Mouse (Mus musculus): ENCODE measurements around the gene Actn4.

Actn4 gene

DNA sequence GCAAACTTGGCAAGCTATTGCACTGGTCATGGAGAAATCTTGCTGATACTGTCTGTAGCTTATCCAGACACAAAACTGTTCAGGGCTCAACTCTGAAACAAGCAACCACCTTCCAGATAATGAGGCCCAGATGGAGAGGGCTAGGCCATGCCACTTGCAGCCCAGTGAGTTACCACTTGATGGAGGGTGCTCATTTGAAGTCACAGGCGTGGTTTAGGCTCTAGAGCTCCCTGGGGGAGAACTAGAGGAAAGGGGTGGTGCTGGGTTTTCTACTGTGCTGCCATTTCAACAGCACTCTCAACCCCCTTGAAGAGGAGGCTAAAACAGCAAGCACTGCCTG, 15.9 kb downstream of the Actn4 start:
- ChIA-PET CTCF (interaction anchor here in 2 of 4 experiments (0.6 to 1.0 kb wide), 2 partner anchors 28 to 95 kb away, joined by 3 to 4 read pairs; no protein-coding TSS in a partner anchor), POLR2A (interaction anchor here in 3 of 4 experiments (0.5 to 16.8 kb wide), 15 partner anchors 9 to 484 kb away, joined by 3 to 235 read pairs (median 5); partner anchors contain the start of genes Actn4 (in 2 of the 3), Eif3k (in 1 of the 3), Map4k1 (in 1 of the 3) and Mrps12 (in 1 of the 3))

DNA sequence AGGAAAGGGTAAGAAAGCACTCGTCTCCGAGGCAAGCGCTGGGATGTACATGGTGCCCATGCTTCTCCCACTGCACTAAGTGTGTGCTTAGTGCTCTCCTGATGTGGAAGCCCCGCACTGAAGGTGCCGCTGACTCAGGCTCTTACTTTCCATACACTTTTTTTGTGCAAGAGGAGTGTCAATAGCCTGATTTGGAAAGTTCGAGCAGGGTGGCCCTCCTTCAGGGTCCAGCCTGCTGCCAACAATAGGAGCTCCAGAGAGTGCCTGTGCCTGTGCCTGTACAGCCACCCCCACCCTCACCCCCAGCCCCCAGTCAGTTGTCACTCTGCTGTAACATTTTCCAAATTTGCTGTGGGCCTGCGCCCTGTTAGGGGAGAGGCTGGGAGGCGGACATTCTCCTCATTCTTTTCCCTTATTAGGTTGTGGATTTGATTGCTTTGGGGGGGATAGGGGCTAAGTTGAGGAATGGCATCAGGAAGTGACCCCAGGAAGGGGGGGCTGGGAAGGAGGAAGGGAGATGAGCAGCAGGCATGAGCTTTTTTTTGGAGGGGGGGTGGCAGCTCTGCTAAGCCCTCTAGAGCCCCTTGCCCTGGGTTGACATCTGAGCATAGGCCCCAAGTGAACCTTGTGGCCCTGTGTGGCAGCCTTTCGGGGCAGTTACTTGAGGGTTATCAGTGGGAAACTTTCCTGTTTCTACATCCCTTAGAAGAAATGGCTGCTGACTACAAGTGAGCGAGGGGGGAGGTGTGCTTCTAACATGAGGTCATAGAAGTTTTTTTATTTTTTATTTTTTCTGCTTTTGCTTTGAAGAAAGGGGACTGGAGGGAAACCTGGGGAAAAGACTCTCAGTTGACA, 16.5 kb downstream of the Actn4 start:
- CTCF ChIA-PET: interaction anchor here in 2 of 4 experiments (1.0 kb wide), 2 partner anchors 96 to 150 kb away, joined by 3 to 4 read pairs; no protein-coding TSS in a partner anchor
- POLR2A ChIA-PET: interaction anchor here in 3 of 4 experiments (0.5 to 16.8 kb wide), 18 partner anchors 8 to 485 kb away, joined by 3 to 235 read pairs (median 3); partner anchors contain the start of genes Actn4 (in 1 of the 3), Eif3k (in 1 of the 3), Map4k1 (in 1 of the 3) and Mrps12 (in 1 of the 3)

DNA sequence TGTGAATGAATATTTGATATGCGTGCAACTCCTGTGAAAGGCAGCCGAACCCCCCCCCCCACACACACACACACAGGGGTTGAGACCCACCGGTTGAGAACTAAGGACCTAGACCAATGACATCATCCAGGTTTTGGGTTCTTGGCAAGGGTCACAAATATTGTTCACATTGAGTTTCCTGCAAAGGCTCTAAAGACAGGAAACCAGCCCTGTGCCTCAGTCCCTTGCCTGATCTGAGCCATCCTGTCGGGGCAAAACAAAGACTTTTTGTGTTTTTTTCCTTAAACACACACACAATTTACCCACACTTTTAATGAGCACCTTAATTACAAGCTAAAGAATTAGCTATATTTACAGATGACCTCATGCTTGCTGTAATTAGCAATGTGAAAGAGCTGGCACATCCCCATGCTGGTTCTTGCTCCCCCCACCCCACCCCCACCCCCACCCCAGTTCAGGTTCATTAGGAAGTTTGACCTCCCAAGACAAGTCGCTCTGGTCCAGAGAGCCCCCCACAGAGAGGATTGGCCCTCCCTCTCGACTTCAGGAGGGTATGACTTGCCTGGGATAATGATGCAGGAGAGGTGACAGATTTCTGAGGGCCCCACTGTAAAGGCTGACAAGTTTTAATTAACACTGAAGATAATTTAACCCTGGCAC, 17.3 kb downstream of the Actn4 start:
- POLR2A ChIA-PET: interaction anchor here in 3 of 4 experiments (0.6 to 16.8 kb wide), 10 partner anchors 8 to 203 kb away, joined by 3 to 235 read pairs (median 3); partner anchors contain the start of genes Mrps12 (in 1 of the 3) and Sars2 (in 1 of the 3)
- CTCF ChIA-PET: interaction anchor here in 1 of 4 experiments (1.0 kb wide), 1 partner anchor 149 kb away, joined by 3 read pairs; no protein-coding TSS in a partner anchor

DNA sequence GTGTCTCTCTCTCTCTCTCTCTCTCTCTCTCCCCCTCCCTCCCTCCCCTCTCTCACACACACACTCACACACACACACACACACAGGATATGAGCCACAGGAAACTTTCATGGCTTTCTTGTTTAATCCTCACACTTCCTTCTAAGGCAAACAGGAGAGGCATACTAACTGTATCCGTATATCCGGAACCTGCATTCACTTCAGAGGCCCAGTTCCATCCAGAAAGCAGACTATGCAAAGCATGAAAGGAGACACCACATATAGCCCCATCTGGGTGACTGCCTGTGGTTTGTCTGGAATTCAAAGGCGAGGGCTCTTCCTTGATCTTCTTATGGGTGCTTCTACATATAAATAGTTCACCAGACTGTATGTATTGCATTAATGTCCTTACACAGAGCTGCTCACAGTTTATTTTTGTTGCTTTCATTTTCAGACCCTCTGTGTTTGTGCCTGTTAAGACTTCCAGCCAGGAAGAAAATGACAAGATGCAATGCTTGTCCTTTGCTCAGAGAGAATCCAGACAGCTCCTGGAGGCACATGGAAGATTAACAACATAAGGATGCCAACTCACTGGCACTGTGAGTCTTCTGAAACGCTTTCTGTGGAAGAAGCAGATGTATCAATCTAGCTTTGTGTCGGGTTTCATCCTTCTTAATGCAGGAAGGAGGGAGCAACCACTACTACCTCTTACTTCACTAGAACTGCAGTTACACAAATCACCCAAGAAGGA, 18.5 kb downstream of the Actn4 start:
- ChIA-PET CTCF (no interaction called here), POLR2A (interaction anchor here (0.6 to 14.1 kb wide), 17 partner anchors 9 to 398 kb away, joined by 3 to 235 read pairs (median 4); partner anchors contain the start of genes Actn4 (in 1 of the 4), Eif3k (in 1 of the 4) and Map4k1 (in 1 of the 4))

DNA sequence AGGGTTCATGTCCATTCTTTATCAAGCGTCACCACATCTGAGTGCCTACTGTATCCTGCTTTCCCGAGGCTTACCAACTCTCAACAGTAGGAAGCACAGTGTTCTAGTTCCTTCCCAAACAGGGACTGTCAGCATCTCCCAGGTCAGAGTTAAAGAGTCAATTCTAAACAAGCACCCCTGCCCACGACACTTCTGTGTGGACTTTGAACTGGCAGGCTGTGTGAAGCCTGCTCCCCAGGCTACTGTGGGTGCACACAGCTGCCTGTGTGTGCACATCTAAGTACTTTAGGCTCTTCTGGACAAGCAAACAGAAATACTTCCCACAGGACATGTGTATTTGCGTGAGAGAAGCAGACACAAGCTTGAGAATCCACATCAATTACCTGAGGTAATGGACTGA, 20.6 kb downstream of the Actn4 start:
- CTCF ChIA-PET: interaction anchor here in 1 of 4 experiments (0.5 kb wide), 1 partner anchor 1640 kb away, joined by 3 read pairs; no protein-coding TSS in a partner anchor
- POLR2A ChIA-PET: interaction anchor here in 3 of 4 experiments (0.5 to 14.1 kb wide), 12 partner anchors 10 to 305 kb away, joined by 3 to 235 read pairs (median 4); partner anchors contain the start of genes Actn4 (in 1 of the 3), Eif3k (in 1 of the 3) and Map4k1 (in 1 of the 3)

DNA sequence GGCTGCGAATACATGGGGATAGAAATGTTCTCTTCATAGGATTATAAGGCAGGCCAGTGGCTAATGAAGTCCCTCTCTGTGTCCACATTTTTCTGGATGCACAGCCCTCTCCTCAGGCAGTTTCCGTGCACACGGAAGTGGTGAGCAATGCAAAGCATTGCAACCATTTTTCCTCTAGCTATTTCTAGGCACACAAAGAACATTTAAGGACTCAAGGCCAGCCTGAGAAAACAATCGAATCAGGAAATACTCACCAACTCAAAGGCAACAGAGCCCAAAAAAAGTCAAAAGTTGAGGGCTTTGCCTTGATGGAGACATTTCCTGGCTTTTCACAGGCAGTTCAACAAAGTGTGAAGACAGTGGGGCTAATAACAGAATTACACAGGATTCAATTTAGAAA, 21.0 kb downstream of the Actn4 start:
- POLR2A ChIA-PET: interaction anchor here in 2 of 4 experiments (0.5 to 14.1 kb wide), 18 partner anchors 8 to 305 kb away, joined by 3 to 235 read pairs (median 5); partner anchors contain the start of genes Actn4 (in 1 of the 2), Eif3k (in 1 of the 2) and Map4k1 (in 1 of the 2)
- CTCF ChIA-PET: interaction anchor here in 1 of 4 experiments (0.5 kb wide), 1 partner anchor 1641 kb away, joined by 3 read pairs; no protein-coding TSS in a partner anchor

DNA sequence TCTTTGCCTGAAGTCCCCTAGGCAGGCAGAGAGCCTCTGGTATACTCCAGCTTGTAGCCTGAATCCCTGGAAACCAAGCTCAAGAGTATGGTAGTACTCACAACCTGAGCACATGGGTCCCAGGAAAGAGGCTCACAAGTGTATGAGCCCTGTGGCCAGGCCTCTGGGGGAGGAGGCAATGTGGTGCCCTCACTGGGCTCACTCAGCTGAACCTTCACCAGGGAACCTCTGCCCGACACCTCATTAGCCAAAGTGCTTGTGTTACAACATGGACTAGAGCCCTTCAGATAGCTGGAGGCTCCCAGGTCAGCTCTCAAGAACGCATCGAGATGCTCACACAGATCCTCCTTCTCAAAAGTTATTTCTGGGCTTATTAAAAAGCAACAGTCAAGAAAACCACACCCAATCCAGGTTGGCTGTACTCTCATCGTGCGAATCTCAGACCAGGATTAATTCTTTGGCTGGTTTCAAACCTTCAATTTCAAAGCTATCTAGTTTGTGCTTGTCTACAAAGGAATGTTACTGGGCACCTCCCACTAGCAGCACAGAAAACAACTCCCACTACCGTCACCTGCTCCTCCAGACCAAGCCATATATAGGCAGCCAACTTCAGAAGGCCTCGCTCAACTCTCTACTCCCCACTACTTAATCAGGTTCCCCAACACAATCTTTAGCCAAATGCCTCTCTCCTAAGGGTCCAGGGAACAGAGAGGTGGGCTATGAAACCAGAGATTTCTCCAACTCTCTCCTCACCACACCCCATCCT, 22.5 kb downstream of the Actn4 start:
- POLR2A ChIA-PET: interaction anchor here (0.6 to 14.1 kb wide), 50 partner anchors 9 to 1424 kb away, joined by 3 to 235 read pairs (median 4); partner anchors contain the start of genes Eif3k (in 3 of the 4), Map4k1 (in 3 of the 4), Actn4 (in 1 of the 4) and Hnrnpl (in 1 of the 4)
- CTCF ChIA-PET: interaction anchor here (0.5 to 2.1 kb wide), 16 partner anchors 9 to 534 kb away, joined by 3 to 10 read pairs (median 4); no protein-coding TSS in a partner anchor

DNA sequence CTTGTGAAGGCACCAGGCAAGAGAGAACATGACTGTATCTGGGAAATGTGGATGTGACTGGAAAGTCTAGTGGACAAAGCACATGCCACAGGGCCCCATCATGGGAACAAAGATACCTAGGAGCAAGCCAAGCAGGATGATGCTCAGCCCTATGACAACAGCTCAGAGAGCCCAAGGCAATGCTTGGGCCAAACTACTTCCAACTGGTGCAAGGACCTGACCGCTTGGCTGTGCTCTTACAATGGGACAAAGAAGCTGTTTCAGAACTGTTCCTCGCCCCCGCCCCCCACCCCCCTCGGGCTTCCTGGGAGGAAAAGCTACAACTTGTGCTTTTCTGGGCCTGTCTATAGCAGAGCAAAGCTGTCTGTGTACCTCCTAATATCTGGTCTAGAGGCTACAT, 23.5 kb downstream of the Actn4 start:
- ChIA-PET POLR2A (interaction anchor here (0.5 to 14.1 kb wide), 43 partner anchors 8 to 454 kb away, joined by 3 to 235 read pairs (median 4); partner anchors contain the start of genes Eif3k (in 3 of the 4), Map4k1 (in 2 of the 4), Actn4 (in 1 of the 4) and Hnrnpl (in 1 of the 4)), CTCF (interaction anchor here (0.5 to 2.1 kb wide), 14 partner anchors 8 to 474 kb away, joined by 3 to 10 read pairs (median 4); partner anchors contain the start of gene Actn4 (in 1 of the 4))

DNA sequence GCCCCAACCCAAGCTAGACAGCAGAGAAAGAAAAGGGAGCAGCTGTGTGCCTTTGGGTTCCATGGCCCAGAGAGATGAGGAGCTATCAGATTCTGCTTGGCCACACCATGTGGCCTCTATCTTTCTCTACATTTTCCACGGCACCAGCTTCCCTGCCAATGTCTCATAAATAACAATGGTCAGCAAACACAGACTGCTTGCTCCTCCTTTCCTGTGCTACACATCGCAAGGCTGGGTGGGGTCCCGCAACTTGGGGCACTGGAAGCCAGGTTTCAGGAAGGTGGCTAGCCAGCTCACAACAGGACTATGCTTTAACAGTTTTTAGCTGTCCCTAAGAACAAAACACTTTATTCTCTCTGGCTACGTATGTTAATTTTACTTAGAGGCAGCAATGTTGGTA, 25.4 kb downstream of the Actn4 start:
- ChIA-PET POLR2A (interaction anchor here in 3 of 4 experiments (0.7 to 14.1 kb wide), 18 partner anchors 9 to 127 kb away, joined by 3 to 235 read pairs (median 4); partner anchors contain the start of genes Eif3k (in 1 of the 3) and Map4k1 (in 1 of the 3)), CTCF (interaction anchor here (0.6 to 0.8 kb wide), 5 partner anchors 20 to 164 kb away, joined by 3 to 5 read pairs (median 4); no protein-coding TSS in a partner anchor)

DNA sequence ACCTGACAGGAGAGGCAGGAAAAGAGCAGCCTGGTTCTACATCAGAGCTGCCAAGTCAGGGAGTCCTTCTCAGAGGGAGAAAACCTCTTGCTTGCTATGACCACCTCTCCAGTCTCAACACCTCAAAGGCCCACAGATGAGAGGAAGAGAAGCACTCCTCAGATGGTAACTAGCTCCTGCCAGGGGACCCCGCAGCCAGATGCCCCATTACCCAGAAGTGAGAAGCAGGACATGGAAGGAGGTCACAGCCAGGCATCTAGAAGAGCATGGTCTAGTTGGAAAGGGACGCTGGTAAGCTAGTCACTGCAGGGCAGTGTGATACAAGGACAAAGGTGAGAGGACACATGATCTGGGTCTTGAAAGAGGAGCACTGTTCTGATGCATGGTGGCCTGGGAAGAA, 28.3 kb downstream of the Actn4 start:
- CTCF ChIA-PET: interaction anchor here in 1 of 4 experiments (0.9 kb wide), 1 partner anchor 21 kb away, joined by 3 read pairs; no protein-coding TSS in a partner anchor
- POLR2A ChIA-PET: interaction anchor here in 1 of 4 experiments (1.0 to 14.1 kb wide), 6 partner anchors 9 to 48 kb away, joined by 3 to 235 read pairs (median 6); partner anchors contain the start of genes Eif3k and Map4k1

DNA sequence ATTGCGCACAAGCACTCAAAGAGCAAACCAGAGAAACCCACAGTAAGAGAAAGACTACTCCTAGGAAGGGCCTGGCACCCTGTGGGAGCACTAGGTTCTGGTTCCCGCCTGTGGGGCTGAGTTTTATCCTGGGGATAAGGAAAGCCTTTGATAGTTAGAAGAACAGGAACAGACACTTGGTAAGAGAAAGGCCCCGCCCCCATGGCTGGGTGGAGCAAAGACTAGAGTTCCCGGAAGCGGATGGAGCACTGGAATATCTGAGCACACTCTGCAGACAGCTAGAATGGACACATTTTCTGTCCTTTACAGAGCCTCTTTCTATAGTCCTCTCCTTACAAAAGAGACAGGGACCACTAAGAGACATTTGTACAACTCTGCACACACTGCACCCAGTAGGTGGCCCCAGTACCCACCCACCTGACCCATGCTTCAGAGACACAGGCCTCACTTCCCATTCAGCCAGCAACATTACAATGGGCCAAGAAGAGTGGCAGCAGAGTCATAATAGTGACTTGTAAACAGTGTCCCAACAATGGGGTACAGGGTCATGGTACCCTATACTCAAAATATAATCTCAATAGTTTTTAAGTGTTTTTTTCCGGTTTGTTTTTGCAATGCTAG, 29.6 kb downstream of the Actn4 start:
- CTCF ChIA-PET: no interaction called here
- POLR2A ChIA-PET: interaction anchor here in 3 of 4 experiments (0.6 to 14.1 kb wide), 16 partner anchors 9 to 306 kb away, joined by 3 to 235 read pairs (median 4); partner anchors contain the start of genes Eif3k (in 1 of the 3) and Map4k1 (in 1 of the 3)

DNA sequence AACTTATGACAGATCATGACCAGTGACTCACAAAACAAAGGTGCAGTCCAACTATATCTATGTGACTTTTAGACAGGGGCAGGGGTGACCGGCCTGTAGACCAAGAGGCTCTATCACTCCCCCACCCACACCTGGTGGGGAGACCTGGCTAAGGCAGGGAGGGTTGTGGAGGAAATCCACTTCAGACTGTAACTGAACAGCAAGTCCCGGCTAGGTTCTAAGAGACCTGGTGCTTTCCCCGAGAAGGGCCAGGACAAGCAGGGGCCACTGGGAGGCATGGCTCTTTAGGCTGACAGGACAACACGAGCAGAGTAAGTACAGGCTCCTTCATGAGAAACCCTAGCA, 30.5 kb downstream of the Actn4 start:
- POLR2A ChIA-PET: interaction anchor here in 2 of 4 experiments (0.8 to 14.1 kb wide), 11 partner anchors 8 to 50 kb away, joined by 3 to 235 read pairs (median 4); partner anchors contain the start of genes Actn4 (in 1 of the 2), Eif3k (in 1 of the 2) and Map4k1 (in 1 of the 2)
- CTCF ChIA-PET: no interaction called here

DNA sequence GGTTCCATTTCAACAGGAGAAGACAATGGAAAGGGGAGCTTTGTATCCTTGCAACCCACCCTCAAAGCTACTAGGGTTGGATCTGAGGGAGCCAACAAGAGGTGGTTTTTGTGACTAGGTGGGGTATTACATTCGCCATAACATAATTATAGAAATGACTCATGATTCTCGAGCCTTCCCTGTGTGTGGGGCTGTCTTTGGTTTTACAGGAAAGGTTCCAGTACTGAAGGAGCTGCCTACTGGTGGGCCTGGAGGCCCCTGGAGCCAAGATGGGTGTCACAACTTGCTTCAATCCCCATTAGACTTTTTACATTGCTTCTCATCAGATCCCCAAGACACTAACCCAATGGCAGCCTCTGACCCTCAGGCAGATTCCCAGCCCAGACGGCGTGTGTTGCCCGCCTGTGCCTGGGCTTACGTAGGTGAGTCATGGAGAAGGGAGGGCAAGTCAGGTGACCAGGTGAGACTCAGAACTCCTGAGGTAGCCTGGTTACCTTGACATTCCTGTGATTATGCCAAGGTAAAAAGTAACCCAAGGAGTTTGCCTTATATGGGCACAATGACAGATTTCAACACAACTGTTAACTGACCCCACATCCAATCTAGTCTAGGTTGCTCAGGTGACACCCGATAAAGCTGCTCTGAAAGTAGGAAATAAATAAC, 31.0 kb downstream of the Actn4 start:
- ChIA-PET CTCF (interaction anchor here in 2 of 4 experiments (0.8 to 1.0 kb wide), 3 partner anchors 8 to 14 kb away, joined by 3 read pairs; no protein-coding TSS in a partner anchor), POLR2A (interaction anchor here in 3 of 4 experiments (0.6 to 14.1 kb wide), 15 partner anchors 8 to 50 kb away, joined by 3 to 235 read pairs (median 4); partner anchors contain the start of genes Eif3k (in 2 of the 3), Actn4 (in 1 of the 3) and Map4k1 (in 1 of the 3))

DNA sequence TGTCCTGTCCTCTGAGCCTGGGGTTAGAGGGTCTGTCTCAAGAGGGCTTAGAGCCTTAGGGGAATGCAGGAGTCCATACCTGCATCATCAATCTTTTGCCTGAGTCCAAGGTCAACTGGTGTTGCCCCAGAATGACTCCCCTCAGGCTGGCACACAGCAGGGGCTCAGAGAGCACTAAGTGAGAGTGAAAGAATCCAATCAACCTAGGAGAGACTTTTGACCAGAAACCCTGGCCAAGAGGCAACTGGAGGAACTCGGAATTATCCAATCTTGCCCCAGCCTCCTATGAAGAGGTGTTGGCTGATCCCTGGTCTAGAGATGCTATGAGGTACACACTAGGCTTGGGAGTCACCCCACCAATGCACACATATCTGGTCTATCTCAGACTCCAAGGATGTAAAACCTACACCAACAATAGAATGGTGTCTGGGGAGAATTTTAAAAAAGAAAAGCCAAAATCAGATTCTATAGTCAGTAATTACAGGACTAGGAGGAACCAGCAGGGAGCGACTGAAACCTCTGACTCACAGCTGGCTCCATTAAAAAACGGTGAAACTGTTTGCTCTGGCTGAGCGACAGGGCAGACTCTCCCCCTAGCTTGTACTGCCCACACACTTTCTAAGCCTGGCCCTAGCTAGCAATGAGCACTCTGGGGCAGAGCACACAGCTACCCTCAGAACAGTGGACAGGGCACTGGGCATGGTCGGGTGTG, 31.7 kb downstream of the Actn4 start:
- ChIA-PET POLR2A (interaction anchor here in 3 of 4 experiments (0.5 to 14.1 kb wide), 15 partner anchors 7 to 1335 kb away, joined by 3 to 235 read pairs (median 4); partner anchors contain the start of genes Eif3k (in 2 of the 3), Actn4 (in 1 of the 3) and Map4k1 (in 1 of the 3)), CTCF (interaction anchor here in 2 of 4 experiments (0.8 to 1.0 kb wide), 3 partner anchors 9 to 14 kb away, joined by 3 read pairs; no protein-coding TSS in a partner anchor)
